Mouse (Mus musculus): Measurements from ENCODE around the gene Map1b. TPM values are rescaled to one million over a fixed set of nuclear protein-coding genes. Genes with fewer than 3 reads are reported as not detected.

Map1b gene
- polyA plus RNA-seq, 2 experiments, result 0.19 to 1.7 TPM

- DNase-seq (ENCODE audit: low read depth in 3 of 3, low spot score in 3 of 3), result no peak
- WGBS (ENCODE audit: insufficient replicate concordance), result 67% methylated on average over 4 of the region's 4 CpGs
- no peaks in the 10 kb centered on the region for H3K9me3 ChIP-seq (ENCODE audit: control insufficient read depth, low read length)
- no peaks in the 10 kb centered on the region for H3K27me3 ChIP-seq (ENCODE audit: control insufficient read depth, insufficient read depth, low read length)
- no peak overlapping the region for H3K27ac ChIP-seq
- TF ChIP-seq CTCF (IDR thresholded peaks at IDR 0.05; ENCODE audit: low read depth), result no peak
- no peak for TF ChIP-seq EP300 (IDR thresholded peaks at IDR 0.05; ENCODE audit: low read depth)
- no peak overlapping the region for H3K4me2 ChIP-seq (ENCODE audit: low read depth)
- no peaks in the 10 kb centered on the region for H3K36me3 ChIP-seq (replicated peaks; ENCODE audit: control insufficient read depth, insufficient read depth, low read depth)
- H3K4me1 ChIP-seq (replicated peaks; ENCODE audit: control insufficient read depth in 2 of 2, insufficient read depth in 2 of 2, low read length in 1 of 2), result no peaks in the 10 kb centered on the region
- no peak overlapping the region for H3K4me3 ChIP-seq (ENCODE audit: insufficient read depth in 1 of 2, low read depth in 2 of 2, low read length in 2 of 2)
- H3K9ac ChIP-seq (replicated peaks), result no peak overlapping the region
- no peak for ATAC-seq (ENCODE audit: insufficient read depth)
Measured at GRCm38 (mm10) chr13:99464551-99464950, 51.8 kb downstream of the Map1b start.

- H3K27ac ChIP-seq, result no peak overlapping the region
- no peak overlapping the region for H3K9ac ChIP-seq (replicated peaks)
- ATAC-seq (ENCODE audit: insufficient read depth) (no peak), DNase-seq (ENCODE audit: low read depth in 3 of 3, low spot score in 3 of 3) (no peak)
- H3K4me3 ChIP-seq (ENCODE audit: insufficient read depth in 1 of 2, low read depth in 2 of 2, low read length in 2 of 2), result no peak overlapping the region
- no peaks in the 10 kb centered on the region for H3K36me3 ChIP-seq (replicated peaks; ENCODE audit: control insufficient read depth, insufficient read depth, low read depth)
- H3K9me3 ChIP-seq (ENCODE audit: control insufficient read depth, low read length), result no peaks in the 10 kb centered on the region
- TF ChIP-seq CTCF (IDR thresholded peaks at IDR 0.05; ENCODE audit: low read depth) (no peak), EP300 (IDR thresholded peaks at IDR 0.05; ENCODE audit: low read depth) (no peak)
- no peak overlapping the region for H3K4me2 ChIP-seq (ENCODE audit: low read depth)
- WGBS (ENCODE audit: insufficient replicate concordance), result 58% methylated on average over 4 of the region's 4 CpGs
- no peaks in the 10 kb centered on the region for H3K4me1 ChIP-seq (replicated peaks; ENCODE audit: control insufficient read depth in 2 of 2, insufficient read depth in 2 of 2, low read length in 1 of 2)
- no peaks in the 10 kb centered on the region for H3K27me3 ChIP-seq (ENCODE audit: control insufficient read depth, insufficient read depth, low read length)
Measured at GRCm38 (mm10) chr13:99461886-99462285, 54.5 kb downstream of the Map1b start.

GRCm38 (mm10) chr13:99459612-99460011 is 56.7 kb downstream of the Map1b start:
- Histone ChIP-seq H3K4me1 (replicated peaks; ENCODE audit: control insufficient read depth in 2 of 2, insufficient read depth in 2 of 2, low read length in 1 of 2) (no peaks in the 10 kb centered on the region), H3K9me3 (ENCODE audit: control insufficient read depth, low read length) (no peaks in the 10 kb centered on the region), H3K4me3 (ENCODE audit: insufficient read depth in 1 of 2, low read depth in 2 of 2, low read length in 2 of 2) (no peak overlapping the region), H3K36me3 (replicated peaks; ENCODE audit: control insufficient read depth, insufficient read depth, low read depth) (no peaks in the 10 kb centered on the region), H3K4me2 (ENCODE audit: low read depth) (no peak overlapping the region), H3K27ac (no peak overlapping the region), H3K9ac (replicated peaks) (no peak overlapping the region), H3K27me3 (ENCODE audit: control insufficient read depth, insufficient read depth, low read length) (no peaks in the 10 kb centered on the region)
- WGBS (ENCODE audit: insufficient replicate concordance), result 66% methylated on average over 4 of the region's 4 CpGs
- TF ChIP-seq EP300 (IDR thresholded peaks at IDR 0.05; ENCODE audit: low read depth), result no peak
- TF ChIP-seq CTCF (IDR thresholded peaks at IDR 0.05; ENCODE audit: low read depth), result no peak
- no peak for ATAC-seq (ENCODE audit: insufficient read depth)
- DNase-seq (ENCODE audit: low read depth in 3 of 3, low spot score in 3 of 3), result no peak

GRCm38 (mm10) chr13:99458658-99459386 is 57.5 kb downstream of the Map1b start:
- Histone ChIP-seq H3K9ac (replicated peaks) (no peak overlapping the region), H3K9me3 (ENCODE audit: control insufficient read depth, low read length) (no peaks in the 10 kb centered on the region), H3K36me3 (replicated peaks; ENCODE audit: control insufficient read depth, insufficient read depth, low read depth) (no peaks in the 10 kb centered on the region), H3K4me3 (ENCODE audit: insufficient read depth in 1 of 2, low read depth in 2 of 2, low read length in 2 of 2) (no peak overlapping the region), H3K4me2 (ENCODE audit: low read depth) (no peak overlapping the region), H3K27me3 (ENCODE audit: control insufficient read depth, insufficient read depth, low read length) (no peaks in the 10 kb centered on the region), H3K4me1 (replicated peaks; ENCODE audit: control insufficient read depth in 2 of 2, insufficient read depth in 2 of 2, low read length in 1 of 2) (no peaks in the 10 kb centered on the region), H3K27ac (no peak overlapping the region)
- TF ChIP-seq CTCF (IDR thresholded peaks at IDR 0.05; ENCODE audit: low read depth), result no peak
- no peak for TF ChIP-seq EP300 (IDR thresholded peaks at IDR 0.05; ENCODE audit: low read depth)
- ATAC-seq (ENCODE audit: insufficient read depth), result no peak
- 62% methylated on average over 12 of the region's 12 CpGs for WGBS (ENCODE audit: insufficient replicate concordance)
- DNase-seq (ENCODE audit: low read depth in 3 of 3, low spot score in 3 of 3), result no peak

- no peaks in the 10 kb centered on the region for H3K36me3 ChIP-seq (replicated peaks; ENCODE audit: control insufficient read depth, insufficient read depth, low read depth)
- no peak overlapping the region for H3K4me3 ChIP-seq (ENCODE audit: insufficient read depth in 1 of 2, low read depth in 2 of 2, low read length in 2 of 2)
- H3K27me3 ChIP-seq (ENCODE audit: control insufficient read depth, insufficient read depth, low read length), result no peaks in the 10 kb centered on the region
- H3K4me2 ChIP-seq (ENCODE audit: low read depth), result no peak overlapping the region
- TF ChIP-seq EP300 (IDR thresholded peaks at IDR 0.05; ENCODE audit: low read depth) (no peak), CTCF (IDR thresholded peaks at IDR 0.05; ENCODE audit: low read depth) (no peak)
- H3K4me1 ChIP-seq (replicated peaks; ENCODE audit: control insufficient read depth in 2 of 2, insufficient read depth in 2 of 2, low read length in 1 of 2), result no peaks in the 10 kb centered on the region
- no peak overlapping the region for H3K27ac ChIP-seq
- no peak for ATAC-seq (ENCODE audit: insufficient read depth)
- no peaks in the 10 kb centered on the region for H3K9me3 ChIP-seq (ENCODE audit: control insufficient read depth, low read length)
- no peak overlapping the region for H3K9ac ChIP-seq (replicated peaks)
- no peak for DNase-seq (ENCODE audit: low read depth in 3 of 3, low spot score in 3 of 3)
- WGBS (ENCODE audit: insufficient replicate concordance), result 68% methylated on average over 7 of the region's 7 CpGs
Measured at GRCm38 (mm10) chr13:99454977-99455376, 61.4 kb downstream of the Map1b start.

All from liver, embryonic 14.5 days (tissue).